Mouse (Mus musculus): ENCODE measurements around the gene Cabp4. TPM values are rescaled to one million over a fixed set of nuclear protein-coding genes. Genes with fewer than 3 reads are reported as not detected.

Gene Cabp4
- polyA plus RNA-seq, 1 experiment from 2014 or later, result 0.14 TPM

- DNase-seq (ENCODE audit: low spot score), result no peak
- WGBS, result 79% methylated on average over 13 of the region's 13 CpGs
- Histone ChIP-seq H3K27ac (replicated peaks) (no peak overlapping the region; the same call in 1 of the 2 replicates), H3K27me3 (replicated peaks; ENCODE audit: low read depth, poor library complexity, severe bottlenecking) (no peaks in the 10 kb centered on the region), H3K9me3 (no peaks in the 10 kb centered on the region), H3K4me1 (peaks cover 20% of the 10 kb centered on the region), H3K36me3 (replicated peaks) (peaks cover 74% of the 10 kb centered on the region), H3K4me3 (peak overlapping the region; percentile 28; the same call in 1 of the 2 replicates)
Observed at GRCm38 (mm10) chr19:4113186-4113805, 30.5 kb downstream of the Cabp4 start.

DNA sequence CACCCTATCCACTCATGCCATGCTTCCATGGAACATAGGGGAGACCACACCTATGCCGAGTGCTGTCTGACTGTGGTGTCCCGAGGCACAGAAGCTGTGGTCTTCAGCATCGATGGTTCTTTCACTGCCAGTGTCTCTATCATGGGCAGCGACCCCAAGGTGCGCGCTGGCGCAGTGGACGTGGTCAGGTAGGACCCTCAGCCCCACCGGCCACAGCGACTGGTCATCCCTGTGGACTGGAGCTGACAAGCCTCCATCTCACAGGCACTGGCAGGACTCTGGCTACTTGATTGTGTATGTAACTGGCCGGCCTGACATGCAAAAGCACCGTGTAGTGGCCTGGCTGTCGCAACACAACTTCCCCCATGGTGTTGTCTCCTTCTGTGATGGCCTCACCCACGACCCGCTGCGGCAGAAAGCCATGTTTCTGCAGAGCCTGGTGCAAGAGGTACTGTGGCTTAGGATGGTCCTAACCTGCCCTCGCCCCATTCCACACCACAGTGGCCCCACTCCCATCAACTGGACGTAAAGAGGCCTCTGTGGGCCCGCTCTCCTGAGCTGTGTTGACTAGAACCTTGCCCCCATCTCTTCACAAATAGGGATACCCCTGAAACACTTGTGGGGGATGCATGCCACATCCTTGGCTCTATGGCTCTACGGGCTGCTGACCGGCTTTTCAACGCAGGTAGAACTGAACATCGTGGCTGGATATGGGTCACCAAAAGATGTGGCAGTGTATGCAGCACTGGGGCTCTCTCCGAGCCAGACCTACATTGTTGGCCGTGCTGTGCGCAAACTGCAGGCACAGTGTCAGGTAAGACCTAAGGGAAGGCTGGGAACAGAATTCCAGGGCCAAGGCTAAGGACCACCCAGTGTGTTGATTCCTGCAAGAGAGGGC lies 31.5 kb downstream of the Cabp4 start:
- WGBS, result 96% methylated on average over 26 of the region's 26 CpGs

GRCm38 (mm10) chr19:4108535-4108934 lies 35.3 kb downstream of the Cabp4 start:
- 91% methylated on average over 9 of the region's 9 CpGs for whole genome bisulfite sequencing

More for the DNA sequence above, 31.5 kb downstream of the Cabp4 start:
- Histone ChIP-seq H3K27ac (replicated peaks) (no peak overlapping the region), H3K36me3 (replicated peaks) (peaks cover 65% of the 10 kb centered on the region), H3K9me3 (no peaks in the 10 kb centered on the region), H3K27me3 (replicated peaks; ENCODE audit: low read depth, poor library complexity, severe bottlenecking) (no peaks in the 10 kb centered on the region), H3K4me3 (no peak overlapping the region), H3K4me1 (peaks cover 20% of the 10 kb centered on the region)
- DNase-seq (ENCODE audit: low spot score), result no peak

DNA sequence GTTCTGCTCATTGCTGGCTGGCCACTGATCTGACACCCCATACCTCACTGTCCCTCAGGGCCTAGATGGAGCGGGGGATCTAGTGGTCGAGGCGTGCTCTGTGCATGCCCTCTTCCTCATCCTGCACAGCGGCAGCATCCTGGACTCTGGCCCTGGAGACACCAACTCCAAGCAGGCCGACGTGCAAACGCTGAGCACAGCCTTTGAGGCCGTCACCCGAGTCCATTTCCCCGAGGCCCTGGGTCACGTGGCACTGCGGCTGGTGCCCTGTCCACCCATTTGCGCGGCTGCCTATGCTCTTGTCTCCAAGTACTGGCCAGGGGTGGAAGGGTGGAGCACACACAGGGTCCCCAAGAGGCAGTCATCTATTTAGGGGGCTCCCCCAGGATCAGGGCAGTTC lies 37.2 kb downstream of the Cabp4 start:
- WGBS, result 91% methylated on average over 14 of the region's 14 CpGs
- Histone ChIP-seq H3K36me3 (replicated peaks) (peaks cover 8% of the 10 kb centered on the region), H3K27me3 (replicated peaks; ENCODE audit: low read depth, poor library complexity, severe bottlenecking) (peaks cover 20% of the 10 kb centered on the region)

More at GRCm38 (mm10) chr19:4108535-4108934, 35.3 kb downstream of the Cabp4 start:
- Histone ChIP-seq H3K36me3 (replicated peaks) (peaks cover 27% of the 10 kb centered on the region), H3K27me3 (replicated peaks; ENCODE audit: low read depth, poor library complexity, severe bottlenecking) (peaks cover 1% of the 10 kb centered on the region; the same call in 1 of the 2 replicates), H3K4me1 (peaks cover 8% of the 10 kb centered on the region), H3K27ac (replicated peaks) (no peak overlapping the region), H3K4me3 (no peak overlapping the region), H3K9me3 (no peaks in the 10 kb centered on the region)
- DNase-seq (ENCODE audit: low spot score), result no peak

GRCm38 (mm10) chr19:4104675-4105194 lies 39.1 kb downstream of the Cabp4 start:
- Histone ChIP-seq H3K9me3 (no peaks in the 10 kb centered on the region), H3K4me1 (peaks cover 24% of the 10 kb centered on the region), H3K27me3 (replicated peaks; ENCODE audit: low read depth, poor library complexity, severe bottlenecking) (peaks cover 39% of the 10 kb centered on the region), H3K27ac (replicated peaks) (no peak overlapping the region), H3K4me3 (no peak overlapping the region), H3K36me3 (replicated peaks) (no peaks in the 10 kb centered on the region; the same call in 1 of the 2 replicates)
- DNase-seq (ENCODE audit: low spot score), result no peak
- whole genome bisulfite sequencing, result 91% methylated on average over 16 of the region's 16 CpGs

More for the DNA sequence above, 37.2 kb downstream of the Cabp4 start:
- DNase-seq (ENCODE audit: low spot score), result no peak
- Histone ChIP-seq H3K27ac (replicated peaks) (no peak overlapping the region), H3K9me3 (no peaks in the 10 kb centered on the region), H3K4me1 (peaks cover 4% of the 10 kb centered on the region), H3K4me3 (no peak overlapping the region)

DNA sequence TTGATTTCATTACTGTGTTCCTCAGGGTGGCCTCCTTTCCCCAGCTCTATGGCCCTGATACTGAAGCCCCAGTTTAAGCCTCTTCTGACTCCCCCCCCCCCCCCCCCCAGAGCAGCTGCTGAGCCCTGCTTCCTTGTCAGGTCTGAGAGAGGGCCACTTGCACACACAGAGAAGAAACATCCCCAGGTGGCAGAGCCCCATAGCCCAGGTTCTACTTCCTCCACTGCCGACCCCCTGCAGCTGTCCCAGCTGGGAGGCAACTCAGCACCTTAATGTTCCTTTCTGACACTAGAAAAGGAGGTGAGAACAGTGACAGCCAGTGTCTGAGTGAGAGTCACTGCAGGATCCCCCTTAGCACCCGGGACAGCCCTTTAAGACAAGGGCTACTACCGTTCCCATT lies 40.0 kb downstream of the Cabp4 start:
- Histone ChIP-seq H3K4me3 (no peak overlapping the region), H3K27ac (replicated peaks) (no peak overlapping the region), H3K9me3 (no peaks in the 10 kb centered on the region), H3K27me3 (replicated peaks; ENCODE audit: low read depth, poor library complexity, severe bottlenecking) (peaks cover 49% of the 10 kb centered on the region), H3K4me1 (peaks cover 33% of the 10 kb centered on the region), H3K36me3 (replicated peaks) (no peaks in the 10 kb centered on the region; the same call in 1 of the 2 replicates)
- WGBS, result 81% methylated on average over 3 of the region's 3 CpGs
- no peak for DNase-seq (ENCODE audit: low spot score)

DNA sequence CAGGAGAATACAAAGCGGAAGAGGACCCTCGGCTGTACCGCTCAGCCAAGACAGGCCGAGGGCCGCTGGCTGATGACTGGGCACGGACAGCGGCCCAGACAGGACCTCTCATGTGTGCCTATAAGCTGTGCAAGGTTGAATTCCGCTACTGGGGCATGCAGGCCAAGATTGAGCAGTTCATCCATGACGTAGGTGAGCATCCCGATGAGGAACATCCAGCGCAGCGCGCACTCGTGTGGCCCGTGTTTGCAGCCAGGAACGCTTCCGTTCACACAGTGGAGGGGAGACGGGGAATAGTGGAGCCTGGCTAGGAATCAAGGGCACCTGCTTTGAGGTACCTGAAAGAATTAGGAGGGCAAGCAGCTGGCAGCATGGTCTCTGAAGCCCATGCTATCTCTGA lies 40.5 kb downstream of the Cabp4 start:
- no peak overlapping the region for H3K27ac ChIP-seq (replicated peaks)
- no peak for DNase-seq (ENCODE audit: low spot score)
- H3K4me3 ChIP-seq, result no peak overlapping the region
- no peaks in the 10 kb centered on the region; the same call in 1 of the 2 replicates for H3K36me3 ChIP-seq (replicated peaks)
- H3K4me1 ChIP-seq, result peaks cover 38% of the 10 kb centered on the region
- H3K27me3 ChIP-seq (replicated peaks; ENCODE audit: low read depth, poor library complexity, severe bottlenecking), result peaks cover 54% of the 10 kb centered on the region
- H3K9me3 ChIP-seq, result no peaks in the 10 kb centered on the region
- WGBS, result 96% methylated on average over 18 of the region's 18 CpGs

DNA sequence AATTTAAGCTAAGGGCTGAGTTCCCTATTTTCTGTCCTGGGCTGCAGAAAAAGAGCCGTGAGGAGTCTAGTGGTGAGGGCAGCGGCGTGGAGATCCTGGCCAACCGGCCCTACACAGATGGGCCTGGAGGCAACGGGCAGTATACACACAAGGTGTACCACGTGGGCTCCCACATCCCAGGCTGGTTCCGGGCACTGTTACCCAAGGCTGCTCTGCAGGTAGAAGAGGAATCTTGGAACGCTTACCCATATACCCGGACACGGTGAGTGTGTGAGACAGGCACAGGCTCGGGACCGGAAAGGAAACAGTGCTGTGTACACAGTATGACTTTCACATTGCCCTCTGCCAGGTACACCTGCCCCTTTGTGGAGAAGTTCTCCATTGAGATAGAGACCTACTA lies 41.2 kb downstream of the Cabp4 start:
- Histone ChIP-seq H3K4me3 (no peak overlapping the region), H3K36me3 (replicated peaks) (no peaks in the 10 kb centered on the region; the same call in 1 of the 2 replicates), H3K4me1 (peaks cover 45% of the 10 kb centered on the region), H3K27ac (replicated peaks) (no peak overlapping the region), H3K9me3 (no peaks in the 10 kb centered on the region), H3K27me3 (replicated peaks; ENCODE audit: low read depth, poor library complexity, severe bottlenecking) (peaks cover 55% of the 10 kb centered on the region)
- DNase-seq (ENCODE audit: low spot score), result no peak
- 95% methylated on average over 12 of the region's 12 CpGs for WGBS

DNA sequence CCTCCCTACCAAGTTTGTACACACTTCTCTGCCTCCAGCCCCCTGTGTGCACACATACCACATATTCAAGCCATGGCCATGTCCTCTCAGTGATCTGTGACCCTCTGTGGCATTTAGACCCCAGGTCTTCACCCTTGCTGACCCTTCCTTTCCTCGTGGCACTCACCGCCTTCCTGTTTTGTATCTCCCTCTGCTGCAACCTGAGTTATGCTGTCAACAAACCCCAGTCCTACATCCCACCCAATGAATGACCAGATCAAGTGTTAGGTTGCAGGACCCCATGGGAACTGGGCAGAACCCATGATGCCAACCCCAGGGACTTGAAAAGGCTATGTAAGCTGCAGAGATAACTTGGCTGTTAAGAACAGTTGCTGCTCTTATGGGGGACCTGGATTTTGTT lies 41.8 kb downstream of the Cabp4 start:
- no peak for DNase-seq (ENCODE audit: low spot score)
- Histone ChIP-seq H3K4me3 (no peak overlapping the region), H3K9me3 (no peaks in the 10 kb centered on the region), H3K4me1 (peaks cover 49% of the 10 kb centered on the region), H3K36me3 (replicated peaks) (no peaks in the 10 kb centered on the region; the same call in 1 of the 2 replicates), H3K27me3 (replicated peaks; ENCODE audit: low read depth, poor library complexity, severe bottlenecking) (peaks cover 55% of the 10 kb centered on the region), H3K27ac (replicated peaks) (no peak overlapping the region)
- 64% methylated on average over 2 of the region's 2 CpGs for WGBS

DNA sequence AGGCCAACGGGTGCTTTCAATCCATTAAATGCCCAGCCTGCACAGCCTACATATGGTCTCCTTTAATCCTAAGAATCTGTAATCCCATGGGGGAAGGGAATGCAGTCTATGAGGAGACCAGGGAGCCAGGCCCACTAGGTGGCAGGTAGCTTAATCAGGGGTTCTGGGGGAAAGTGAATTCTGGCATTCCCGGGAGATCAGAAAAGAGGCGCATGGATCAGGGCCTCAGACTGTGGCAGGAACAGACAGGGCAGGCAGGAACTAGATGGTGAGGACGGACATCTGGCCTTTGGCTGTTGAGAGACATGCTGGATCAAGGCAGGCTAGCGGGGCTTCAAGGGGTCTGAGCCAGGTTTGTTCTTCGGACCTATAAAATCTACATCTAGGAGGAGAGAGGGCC lies 42.4 kb downstream of the Cabp4 start:
- H3K27me3 ChIP-seq (replicated peaks; ENCODE audit: low read depth, poor library complexity, severe bottlenecking), result peaks cover 55% of the 10 kb centered on the region
- H3K27ac ChIP-seq (replicated peaks), result no peak overlapping the region
- WGBS, result 54% methylated on average over 6 of the region's 6 CpGs
- H3K4me1 ChIP-seq, result peaks cover 54% of the 10 kb centered on the region
- H3K36me3 ChIP-seq (replicated peaks), result no peaks in the 10 kb centered on the region
- H3K9me3 ChIP-seq, result no peaks in the 10 kb centered on the region
- peak overlapping the region; percentile 70 for H3K4me3 ChIP-seq
- DNase-seq (ENCODE audit: low spot score), result no peak

GRCm38 (mm10) chr19:4100718-4101261 lies 43.0 kb downstream of the Cabp4 start:
- Histone ChIP-seq H3K9me3 (no peaks in the 10 kb centered on the region), H3K36me3 (replicated peaks) (no peaks in the 10 kb centered on the region), H3K4me1 (peaks cover 60% of the 10 kb centered on the region), H3K27ac (replicated peaks) (peak overlapping the region; percentile 63), H3K4me3 (peak overlapping the region; percentile 70), H3K27me3 (replicated peaks; ENCODE audit: low read depth, poor library complexity, severe bottlenecking) (peaks cover 55% of the 10 kb centered on the region)
- WGBS, result under 1% methylated on average over 52 of the region's 52 CpGs
- peak; percentile 74 for DNase-seq (ENCODE audit: low spot score)
